Mouse (Mus musculus) olfactory bulb, adult 2 months (tissue): ENCODE data around the gene Ints5.

Experiments used
- CTCF ChIP-seq: fragments of 200-500 bp; IDR thresholded peaks from 2 replicates; pipeline ENCODE4 v1.5.1; 2012; ENCODE audit warnings: low read depth, mild to moderate bottlenecking, low read length, moderate library complexity; ENCODE audit not compliant: insufficient read depth
- POLR2A ChIP-seq: fragments of 200-500 bp; IDR thresholded peaks from 2 replicates; pipeline ENCODE4 v1.6.1; 2012; ENCODE audit warnings: mild to moderate bottlenecking, low read depth, low read length, moderate library complexity; ENCODE audit not compliant: insufficient read depth

DNA sequence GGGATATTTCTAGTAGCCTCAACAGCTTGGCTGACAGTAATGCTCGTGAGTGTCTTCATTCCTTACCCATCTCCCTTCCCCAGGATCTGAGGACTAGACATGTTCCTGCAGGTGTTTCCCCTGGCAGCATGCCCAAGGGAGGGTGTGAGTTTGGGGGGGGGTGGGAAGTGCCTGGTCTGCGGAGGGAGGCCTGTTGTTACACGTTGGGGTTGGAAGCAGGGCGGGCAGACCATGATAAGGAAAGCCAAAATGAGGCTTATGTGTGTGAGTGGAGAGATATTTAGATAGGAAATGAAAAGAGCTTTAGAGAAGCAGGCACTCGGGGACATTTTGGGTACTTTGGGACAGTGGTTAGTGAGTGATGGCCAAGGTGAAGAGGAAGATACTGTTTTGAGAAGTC is 51.3 kb downstream of the Ints5 start:
- no peak for TF ChIP-seq CTCF
- no peak for TF ChIP-seq POLR2A
